Mouse (Mus musculus): ENCODE measurements around the gene Arpc4.
"Not testable (repeated sequence)": the region's sequence is repeated elsewhere in the genome, so short reads cannot be mapped to it uniquely, and the experiment has no call there.

DNA sequence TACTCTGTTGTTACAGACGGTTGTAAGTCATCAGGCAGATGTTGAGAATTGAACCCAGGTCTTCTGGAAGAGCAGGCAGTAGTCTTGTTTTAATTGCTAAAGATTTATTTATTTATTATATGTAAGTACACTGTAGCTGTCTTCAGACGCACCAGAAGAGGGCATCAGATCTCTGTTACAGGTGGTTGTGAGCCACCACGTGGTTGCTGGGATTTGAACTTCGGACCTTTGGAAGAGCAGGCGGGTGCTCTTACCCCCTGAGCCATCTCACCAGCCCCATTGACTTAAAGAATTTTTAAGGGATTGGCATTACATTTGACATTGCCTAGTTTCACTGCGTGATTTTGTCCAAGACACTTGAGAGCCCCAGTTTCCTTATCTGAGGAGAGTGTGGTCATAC is 45.2 kb upstream of the Arpc4 start:
- not testable (repeated sequence) for TF ChIP-seq CTCF (IDR thresholded peaks at IDR 0.05 in 2 of 3, conservative IDR thresholded peaks at IDR 0.05 in 1 of 3; ENCODE audit: control insufficient read depth in 1 of 3, insufficient read depth in 1 of 3, low read depth in 2 of 3, low read length in 3 of 3, poor library complexity in 1 of 3, severe bottlenecking in 1 of 3); KAT2A (conservative IDR thresholded peaks at IDR 0.05; ENCODE audit: low read depth, low read length); HCFC1 (IDR thresholded peaks at IDR 0.05; ENCODE audit: low read depth, low read length); EP300 (IDR thresholded peaks at IDR 0.05; ENCODE audit: low read depth in 1 of 2, low read length in 2 of 2); BHLHE40 (IDR thresholded peaks at IDR 0.05; ENCODE audit: borderline replicate concordance, low read depth, low read length)

Measured in MEL (cell line).